Mouse (Mus musculus): ENCODE measurements at regions not wholly inside any gene's neighbourhood (a gene's known extent, or its start where the extent isn't known, plus 50 kb on each side); places are given as distances from the start of the nearest gene placed in this dataset.

DNA sequence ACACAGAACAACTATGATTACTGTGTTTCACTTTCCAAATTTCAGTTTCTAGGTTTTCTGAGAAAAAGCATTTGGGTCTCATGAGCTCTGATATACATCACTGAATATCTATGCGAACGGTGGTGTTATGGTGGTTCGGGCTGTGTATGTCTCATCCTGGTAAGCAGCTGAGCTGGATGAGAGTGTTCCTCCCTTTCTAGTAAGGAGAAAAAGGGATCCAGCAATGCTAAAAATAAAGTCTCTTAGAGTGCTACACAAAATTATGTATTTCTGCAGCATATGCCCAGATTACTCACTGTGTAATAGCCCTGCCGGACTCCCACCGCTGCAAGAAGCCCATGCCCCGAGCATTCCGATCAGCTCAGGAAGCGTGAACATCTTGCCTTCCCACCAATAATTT, 173.4 kb upstream of the Ppargc1a start:
- TF ChIP-seq CTCF (conservative IDR thresholded peaks at IDR 0.05; ENCODE audit: low read length) (no peak), POU5F1 (IDR thresholded peaks at IDR 0.05; ENCODE audit: borderline replicate concordance, low read length) (no peak)

All from E14TG2a.4 (cell line).